Mouse (Mus musculus) stomach, embryonic 15.5 days (tissue): ENCODE results near the gene Cacnb2. TPM values are rescaled to one million over a fixed set of nuclear protein-coding genes. Genes with fewer than 3 reads are reported as not detected.

Experiments
- ATAC-seq: fragments of 200-750 bp; cut with Nextera tagmentation; 2 replicates; pipeline ENCODE4 v1.8.0; 2017; ENCODE audit warnings: low read depth, moderate number of reproducible peaks, moderate TSS enrichment; ENCODE audit not compliant: insufficient read depth, low FRiP score
- H3K27ac ChIP-seq: fragments of 300-500 bp; sonication (generic); 2 replicates; pipeline ENCODE4 v1.5.1; 2015; ENCODE audit warnings: mild to moderate bottlenecking, inconsistent platforms
- H3K27me3 ChIP-seq: fragments of 300-500 bp; sonication (generic); replicated peaks from 2 replicates; pipeline ENCODE4 v1.6.1; 2015; ENCODE audit warnings: inconsistent platforms
- H3K36me3 ChIP-seq: fragments of 300-500 bp; sonication (generic); 2 replicates; pipeline ENCODE4 v1.6.1; 2015; ENCODE audit warnings: inconsistent platforms
- H3K4me1 ChIP-seq: fragments of 300-500 bp; sonication (generic); 2 replicates; pipeline ENCODE4 v1.6.1; 2015; ENCODE audit warnings: inconsistent platforms
- H3K4me2 ChIP-seq: fragments of 300-500 bp; sonication (generic); 2 replicates; pipeline ENCODE4 v1.6.1; 2015; ENCODE audit warnings: mild to moderate bottlenecking, inconsistent platforms
- H3K4me3 ChIP-seq: fragments of 300-500 bp; sonication (generic); replicated peaks from 2 replicates; pipeline ENCODE4 v1.5.1; 2015; ENCODE audit warnings: inconsistent platforms
- H3K9ac ChIP-seq: fragments of 300-500 bp; sonication (generic); 2 replicates; pipeline ENCODE4 v1.6.1; 2015; ENCODE audit warnings: inconsistent platforms
- H3K9me3 ChIP-seq: fragments of 300-500 bp; sonication (generic); 2 replicates; pipeline ENCODE4 v1.6.1; 2016; ENCODE audit warnings: inconsistent platforms
- WGBS: fragments of 180-500 bp; shearing (Covaris S2); methylation state at CpG from one replicate; pipeline ENCODE4 v1.1.7; 2015; 5-methylcytosine and 5-hydroxymethylcytosine counted together
- polyA plus RNA-seq: library from polyadenylated mRNA; unstranded; fragments of >200 nt; fragmentation: Nextera tagmentation; extraction: Ambion mirVana; gene quantifications from 2 replicates; pipeline ENCODE4 v1.2.1, GENCODE M21; 2015

Cacnb2 gene
- polyA plus RNA-seq, 1 experiment from 2014 or later: 3.0 TPM

GRCm38 (mm10) chr2:15027816-15028215 is 424.9 kb downstream of the Cacnb2 start:
- Histone ChIP-seq H3K27ac (no peak overlapping the region), H3K36me3 (0 out of 2 replicates have a peak, but pooled peaks cover 2% of the 10 kb centered on the region), H3K4me3 (no peak overlapping the region), H3K4me2 (no peak overlapping the region), H3K9ac (no peak overlapping the region), H3K27me3 (no peaks in the 10 kb centered on the region), H3K9me3 (no peaks in the 10 kb centered on the region), H3K4me1 (no peaks in the 10 kb centered on the region)
- WGBS: 68% methylated on average over 1 of the region's 1 CpGs
- no peak for ATAC-seq

Other genes with a start within 250 kb of the Cacnb2 start
- 0.06 and 0.15 TPM in 2 replicates for gene Slc39a12, start 214.8 kb upstream of the Cacnb2 start, polyA plus RNA-seq